27 mouse cellular contexts compared by ENCODE assay signal in genomic region chr6:5168158-5168557, GRCm38 (mm10). TPM values are rescaled to one million over a fixed set of nuclear protein-coding genes. Genes with fewer than 3 reads are reported as not detected.
DNase-seq lines count a peak whose midpoint lies in the region; ATAC-seq lines count a peak whose summit lies in the region.
"Had no signal": no experiment of that assay in that cellular context is flagged by ENCODE, and none has a peak within 500 bp of the region (broad histone marks: within the 10 kb centered on the region; RNA-seq: fewer than 3 reads in every experiment).

No protein-coding gene starts in this region.

- H3K27me3 ChIP-seq in forebrain, embryonic 12.5 days: no peaks in the 10 kb centered on the region
- no peaks in the 10 kb centered on the region for H3K27me3 ChIP-seq in forebrain, embryonic 10.5 days (ENCODE audit: poor library complexity, severe bottlenecking)
- H3K27me3 ChIP-seq in forebrain, embryonic 14.5 days (replicated peaks; ENCODE audit: control insufficient read depth, insufficient read depth, low read length): no peaks in the 10 kb centered on the region
- H3K27me3 ChIP-seq: embryonic facial prominence, embryonic 15.5 days; heart, embryonic 12.5 days; hindbrain, embryonic 12.5 days had no signal

- H3K9ac ChIP-seq in forebrain, embryonic 12.5 days: no peak overlapping the region
- H3K9ac ChIP-seq in forebrain, embryonic 14.5 days (ENCODE audit: low read length): no peak overlapping the region
- H3K9ac ChIP-seq: embryonic facial prominence, embryonic 15.5 days; heart, embryonic 12.5 days; hindbrain, embryonic 12.5 days had no signal

- no peak for DNase-seq in forebrain, embryonic 10.5 days (ENCODE audit: extremely low spot score, low spot score)
- peak; percentile 18 for DNase-seq in layer of hippocampus, adult 11-12 months (ENCODE audit: low spot score)
- no peak for DNase-seq in layer of hippocampus, postnatal 14 days (ENCODE audit: low spot score in 2 of 2)
- DNase-seq in brain, adult 2 months (ENCODE audit: low read depth, low spot score): peak; percentile 33
- DNase-seq in forebrain, embryonic 14.5 days (ENCODE audit: low spot score): peak; percentile 39
- DNase-seq in urinary bladder, adult 18-20 months (ENCODE audit: low spot score in 2 of 2): no peak
- no peak for DNase-seq in cerebellum, adult 9-10 months
- DNase-seq: adrenal gland, postnatal 14 days; cerebellum, adult 2 months; cerebellum, postnatal 14 days; embryo, embryonic 11 days; gastrocnemius, postnatal 10 days had no signal

- no peak overlapping the region for H3K27ac ChIP-seq in forebrain, embryonic 12.5 days
- no peak overlapping the region for H3K27ac ChIP-seq in forebrain, embryonic 10.5 days
- H3K27ac ChIP-seq in forebrain, embryonic 14.5 days (ENCODE audit: low read depth, low read length): no peak overlapping the region
- H3K27ac ChIP-seq: embryonic facial prominence, embryonic 15.5 days had no signal

- ATAC-seq in forebrain, embryonic 12.5 days (ENCODE audit: low FRiP score): peak; percentile 68; the same call in 1 of the 2 replicates
- ATAC-seq in forebrain, embryonic 14.5 days: peak; percentile 45
- ATAC-seq: hindbrain, embryonic 16.5 days; inflammation-experienced regulatory T-cells, adult 6 months; intestine, postnatal 0 days had no signal

- whole genome bisulfite sequencing in forebrain, embryonic 12.5 days: 59% methylated on average over 9 of the region's 9 CpGs
- 89% methylated on average over 9 of the region's 9 CpGs for WGBS in forebrain, embryonic 10.5 days
- 39% methylated on average over 9 of the region's 9 CpGs for WGBS in forebrain, embryonic 14.5 days

- H3K36me3 ChIP-seq in forebrain, embryonic 12.5 days (replicated peaks): no peaks in the 10 kb centered on the region
- no peaks in the 10 kb centered on the region for H3K36me3 ChIP-seq in forebrain, embryonic 10.5 days (replicated peaks)
- no peaks in the 10 kb centered on the region for H3K36me3 ChIP-seq in forebrain, embryonic 14.5 days (ENCODE audit: control insufficient read depth, insufficient read depth, low read length)
- H3K36me3 ChIP-seq: embryonic facial prominence, embryonic 15.5 days; heart, embryonic 12.5 days; hindbrain, embryonic 12.5 days had no signal

- no peak overlapping the region for H3K4me2 ChIP-seq in forebrain, embryonic 12.5 days
- H3K4me2 ChIP-seq in forebrain, embryonic 14.5 days (ENCODE audit: low read length): no peak overlapping the region
- H3K4me2 ChIP-seq: embryonic facial prominence, embryonic 15.5 days had no signal

- peaks cover 17% of the 10 kb centered on the region for H3K4me1 ChIP-seq in forebrain, embryonic 12.5 days
- H3K4me1 ChIP-seq in forebrain, embryonic 10.5 days: peaks cover 27% of the 10 kb centered on the region
- peaks cover 7% of the 10 kb centered on the region for H3K4me1 ChIP-seq in forebrain, embryonic 14.5 days (ENCODE audit: control insufficient read depth, insufficient read depth, low read length)

- H3K4me3 ChIP-seq in forebrain, embryonic 12.5 days (replicated peaks): no peak overlapping the region
- no peak overlapping the region for H3K4me3 ChIP-seq in forebrain, embryonic 10.5 days
- H3K4me3 ChIP-seq in forebrain, embryonic 14.5 days (ENCODE audit: low read depth, low read length): no peak overlapping the region
- H3K4me3 ChIP-seq: embryonic facial prominence, embryonic 15.5 days; erythroblast, embryonic 14.5 days; heart, embryonic 12.5 days; hindbrain, embryonic 12.5 days had no signal

- H3K9me3 ChIP-seq in forebrain, embryonic 12.5 days: no peaks in the 10 kb centered on the region
- H3K9me3 ChIP-seq in forebrain, embryonic 10.5 days: no peaks in the 10 kb centered on the region
- no peaks in the 10 kb centered on the region for H3K9me3 ChIP-seq in forebrain, embryonic 14.5 days (replicated peaks; ENCODE audit: control insufficient read depth, low read length)
- H3K9me3 ChIP-seq: embryonic facial prominence, embryonic 15.5 days; heart, embryonic 12.5 days; hindbrain, embryonic 12.5 days had no signal

RNA-seq across cellular contexts. Expression of gene Pon1, which starts 25.6 kb away (rescaled TPM):
- polyA plus RNA-seq in forebrain, embryonic 12.5 days (2016; fragmentation: Nextera tagmentation; extraction: Ambion mirVana): 0.13 and 0.22 TPM in 2 replicates
- 0.21 and 0.34 TPM in 2 replicates for polyA plus RNA-seq in forebrain, embryonic 10.5 days (2016; fragmentation: Nextera tagmentation; extraction: Ambion mirVana)
- under 1 TPM in 1 of 2 experiments, not detected in 1; 0.21 TPM for total RNA-seq in layer of hippocampus, postnatal 14 days (2021)
- 0.28 and 0.37 TPM in 2 replicates for polyA plus RNA-seq in forebrain, embryonic 14.5 days (2014; fragmentation: Nextera tagmentation; extraction: Ambion mirVana)
- total RNA-seq: common myeloid progenitor, adult 5-6 weeks; heart, adult 8-10 months; heart, postnatal 25 days; MEL had no signal
- polyA plus RNA-seq: C2C12; cerebellum, adult 2 months; embryonic facial prominence, embryonic 11.5 days; erythroblast, embryonic 14.5 days; heart, embryonic 12.5 days; heart, embryonic 16.5 days; hindbrain, embryonic 12.5 days; inflammation-experienced regulatory T-cells, adult 6 months; intestine, postnatal 0 days had no signal

Comparison
In these comparisons a context has a peak if more than half of its experiments do, and no peak if none do; other contexts are left out.
1. DNase-seq: peak in layer of hippocampus, adult 11-12 months (single experiment), brain, adult 2 months (single experiment) and forebrain, embryonic 14.5 days (single experiment); none in forebrain, embryonic 10.5 days (single experiment), layer of hippocampus, postnatal 14 days (0 of 2), urinary bladder, adult 18-20 months (0 of 2) and cerebellum, adult 9-10 months (single experiment).